Mouse (Mus musculus) erythroblast, embryonic 14.5 days (primary cell): ENCODE results near the gene Tns1.

Experiments
- GATA1 ChIP-seq: IDR thresholded peaks from 2 replicates; pipeline ENCODE4 v1.6.1; 2012; ENCODE audit warnings: low read length, inconsistent platforms, mixed read lengths
- TAL1 ChIP-seq: IDR thresholded peaks from 3 replicates; pipeline ENCODE4 v1.6.1; 2012; ENCODE audit warnings: low read length, inconsistent platforms, mixed read lengths

- TF ChIP-seq GATA1: no peak
- TF ChIP-seq TAL1: no peak
Measured at GRCm38 (mm10) chr1:74090329-74090728, 33.9 kb downstream of the Tns1 start.
